Mouse (Mus musculus) neutrophil, adult 5-6 weeks (primary cell): ENCODE results near the gene Maml3. TPM values are rescaled to one million over a fixed set of nuclear protein-coding genes. Genes with fewer than 3 reads are reported as not detected.

Experiments
- ATAC-seq: fragments of 151-379, 151-347 bp; 2 replicates; pipeline ENCODE4 v1.8.0; 2017; ENCODE audit warnings: mild to moderate bottlenecking, moderate TSS enrichment; ENCODE audit not compliant: insufficient number of reproducible peaks, poor library complexity, low FRiP score, severe bottlenecking; ENCODE audit errors: extremely low read depth
- total RNA-seq: library from RNA; stranded (forward); fragments of 200-1000 nt; gene quantifications from 2 replicates; pipeline ENCODE4 v1.2.3, GENCODE M21; 2017

The Maml3 gene
- total RNA-seq, 1 experiment from 2014 or later = 11.9 TPM

GRCm38 (mm10) chr3:51891562-51892119 is 213.2 kb downstream of the Maml3 start:
- no peak for ATAC-seq

- ATAC-seq = no peak
Measured at GRCm38 (mm10) chr3:51890181-51890580, 214.7 kb downstream of the Maml3 start.

- ATAC-seq = no peak
Measured at GRCm38 (mm10) chr3:51889776-51890175, 215.1 kb downstream of the Maml3 start.

GRCm38 (mm10) chr3:51888662-51889433 is 216.0 kb downstream of the Maml3 start:
- no peak for ATAC-seq

- no peak for ATAC-seq
Measured at GRCm38 (mm10) chr3:51888295-51888661, 216.6 kb downstream of the Maml3 start.

GRCm38 (mm10) chr3:51885920-51886319 is 219.0 kb downstream of the Maml3 start:
- no peak for ATAC-seq

- no peak for ATAC-seq
Measured at GRCm38 (mm10) chr3:51885487-51885886, 219.4 kb downstream of the Maml3 start.

GRCm38 (mm10) chr3:51881981-51882380 is 222.9 kb downstream of the Maml3 start:
- ATAC-seq = peak; percentile 26; the same call in 1 of the 2 replicates

- no peak for ATAC-seq
Measured at GRCm38 (mm10) chr3:51881393-51881792, 223.5 kb downstream of the Maml3 start.

GRCm38 (mm10) chr3:51880506-51881036 is 224.3 kb downstream of the Maml3 start:
- no peak for ATAC-seq

- no peak for ATAC-seq
Measured at GRCm38 (mm10) chr3:51879211-51879610, 225.7 kb downstream of the Maml3 start.

GRCm38 (mm10) chr3:51878577-51878976 is 226.3 kb downstream of the Maml3 start:
- no peak for ATAC-seq

- no peak for ATAC-seq
Measured at GRCm38 (mm10) chr3:51876729-51877128, 228.1 kb downstream of the Maml3 start.

- ATAC-seq = no peak
Measured at GRCm38 (mm10) chr3:51875629-51876028, 229.2 kb downstream of the Maml3 start.

GRCm38 (mm10) chr3:51874252-51874651 is 230.6 kb downstream of the Maml3 start:
- ATAC-seq = no peak

GRCm38 (mm10) chr3:51872771-51873170 is 232.1 kb downstream of the Maml3 start:
- no peak for ATAC-seq

- ATAC-seq = no peak
Measured at GRCm38 (mm10) chr3:51871346-51871745, 233.5 kb downstream of the Maml3 start.

GRCm38 (mm10) chr3:51869980-51870379 is 234.9 kb downstream of the Maml3 start:
- ATAC-seq = no peak

GRCm38 (mm10) chr3:51868857-51869256 is 236.0 kb downstream of the Maml3 start:
- ATAC-seq = no peak

- ATAC-seq = no peak
Measured at GRCm38 (mm10) chr3:51866446-51866845, 238.4 kb downstream of the Maml3 start.
